Mouse (Mus musculus) CH12.LX (cell line): Measurements from ENCODE around the gene D1Ertd622e. TPM values are rescaled to one million over a fixed set of nuclear protein-coding genes. Genes with fewer than 3 reads are reported as not detected.
A peak's percentile ranks its signal among the peaks of the same experiment; 100 is the strongest.

ENCODE experiments used
- DNase-seq: peaks from one replicate; pipeline ENCODE4 v3.0.0-alpha.2; 2013; ENCODE audit errors: extremely low read depth
- H3K27ac ChIP-seq: 2 replicates; pipeline ENCODE4 v1.5.1; 2012; ENCODE audit warnings: low read depth, mild to moderate bottlenecking, control low read depth, moderate library complexity; ENCODE audit not compliant: insufficient read depth
- H3K27me3 ChIP-seq: replicated peaks from 2 replicates; pipeline ENCODE3; 2012; ENCODE audit warnings: inconsistent platforms
- H3K36me3 ChIP-seq, 2 experiments: replicated peaks in 1 of 2; 2 replicates each; pipeline versions ENCODE3 to v1.6.1; 2012; ENCODE audit warnings: inconsistent platforms in 1 of 2, low read length in 1 of 2, mild to moderate bottlenecking in 1 of 2, mixed read lengths in 1 of 2, moderate library complexity in 1 of 2; ENCODE audit not compliant: control insufficient read depth in 1 of 2, insufficient read depth in 1 of 2
- H3K4me1 ChIP-seq, 2 experiments: 2 replicates each; pipeline ENCODE4 v1.6.1; 2012; ENCODE audit warnings: inconsistent platforms in 1 of 2, moderate library complexity in 1 of 2; ENCODE audit not compliant: insufficient read depth in 2 of 2, control insufficient read depth in 1 of 2
- H3K4me2 ChIP-seq: 2 replicates; pipeline ENCODE4 v1.6.1; 2012; ENCODE audit warnings: low read depth, mild to moderate bottlenecking, control low read depth; ENCODE audit not compliant: poor library complexity, insufficient read depth, severe bottlenecking
- H3K4me3 ChIP-seq, 3 experiments: fragments of 150-350 bp in 1 of 3; sonication (generic) in 1 of 3; replicated peaks in 1 of 3; 2 replicates each; pipeline versions ENCODE3 to v1.5.1; 2011 to 2012; ENCODE audit warnings: low read depth in 2 of 3, low read length in 2 of 3, mild to moderate bottlenecking in 2 of 3, moderate library complexity in 2 of 3, control low read depth in 1 of 3, improper control_type of control experiment in 1 of 3, inconsistent platforms in 1 of 3, mixed read lengths in 1 of 3; ENCODE audit not compliant: poor library complexity in 1 of 3
- H3K79me2 ChIP-seq: replicated peaks from 2 replicates; pipeline ENCODE4 v1.6.1; 2012; ENCODE audit warnings: mild to moderate bottlenecking, moderate library complexity; ENCODE audit not compliant: control insufficient read depth, poor library complexity, insufficient read depth, severe bottlenecking; ENCODE audit errors: extremely low read depth
- H3K9ac ChIP-seq: 2 replicates; pipeline ENCODE4 v1.6.1; 2012; ENCODE audit warnings: low read depth, mild to moderate bottlenecking, control low read depth, moderate library complexity; ENCODE audit not compliant: insufficient read depth
- H3K9me3 ChIP-seq: replicated peaks from 2 replicates; pipeline ENCODE3; 2012; ENCODE audit warnings: low read length, inconsistent platforms, mixed read lengths
- BHLHE40 ChIP-seq: IDR thresholded peaks from 2 replicates; pipeline ENCODE4 v1.6.1; 2011; ENCODE audit warnings: mild to moderate bottlenecking, low read depth, low read length, improper control_type of control experiment
- CTCF ChIP-seq, 2 experiments: IDR thresholded peaks in 1 of 2; conservative IDR thresholded peaks in 1 of 2; 2 replicates each; pipeline ENCODE4 v1.5.1; 2011 to 2012; ENCODE audit warnings: low read depth in 2 of 2, low read length in 2 of 2, improper control_type of control experiment in 1 of 2, inconsistent platforms in 1 of 2, mild to moderate bottlenecking in 1 of 2, moderate library complexity in 1 of 2
- E2F4 ChIP-seq: IDR thresholded peaks from 2 replicates; pipeline ENCODE4 v1.6.1; 2011; ENCODE audit warnings: low read depth, low read length, improper control_type of control experiment; ENCODE audit not compliant: insufficient replicate concordance
- ELF1 ChIP-seq: IDR thresholded peaks from 2 replicates; pipeline ENCODE4 v1.6.1; 2014; ENCODE audit warnings: low read depth, mild to moderate bottlenecking, inconsistent platforms, low read length, improper control_type of control experiment
- EP300 ChIP-seq: IDR thresholded peaks from 2 replicates; pipeline ENCODE4 v1.6.1; 2011; ENCODE audit warnings: low read length, improper control_type of control experiment
- ETS1 ChIP-seq: conservative IDR thresholded peaks from 2 replicates; pipeline ENCODE4 v1.6.1; 2012; ENCODE audit warnings: low read depth, mild to moderate bottlenecking, inconsistent platforms, low read length, improper control_type of control experiment, moderate library complexity
- GABPA ChIP-seq: IDR thresholded peaks from 2 replicates; pipeline ENCODE4 v1.6.1; 2012; ENCODE audit warnings: low read depth, low read length, improper control_type of control experiment, inconsistent platforms; ENCODE audit not compliant: insufficient replicate concordance
- HCFC1 ChIP-seq: IDR thresholded peaks from 2 replicates; pipeline ENCODE4 v1.6.1; 2012; ENCODE audit warnings: low read depth, mild to moderate bottlenecking, inconsistent platforms, low read length, improper control_type of control experiment
- IRF4 ChIP-seq: IDR thresholded peaks from 2 replicates; pipeline ENCODE4 v1.6.1; 2014; ENCODE audit warnings: low read depth, mild to moderate bottlenecking, inconsistent platforms, low read length, improper control_type of control experiment
- MAFK ChIP-seq: IDR thresholded peaks from 2 replicates; pipeline ENCODE4 v1.6.1; 2011; ENCODE audit warnings: low read length, improper control_type of control experiment; ENCODE audit not compliant: insufficient replicate concordance
- MAX ChIP-seq: IDR thresholded peaks from 2 replicates; pipeline ENCODE4 v1.6.1; 2011; ENCODE audit warnings: low read length, improper control_type of control experiment
- MAZ ChIP-seq: IDR thresholded peaks from 2 replicates; pipeline ENCODE4 v1.6.1; 2012; ENCODE audit warnings: low read depth, mild to moderate bottlenecking, inconsistent platforms, low read length, improper control_type of control experiment, moderate library complexity
- NELFE ChIP-seq: IDR thresholded peaks from 2 replicates; pipeline ENCODE4 v1.6.1; 2011; ENCODE audit warnings: low read depth, low read length, improper control_type of control experiment
- POLR2A ChIP-seq: IDR thresholded peaks from 2 replicates; pipeline ENCODE4 v1.6.1; 2011; ENCODE audit warnings: low read depth, mild to moderate bottlenecking, improper control_type of control experiment, low read length
- POLR2AphosphoS2 ChIP-seq: IDR thresholded peaks from 2 replicates; pipeline ENCODE4 v1.6.1; 2011; ENCODE audit warnings: low read depth, low read length, improper control_type of control experiment
- RAD21 ChIP-seq: IDR thresholded peaks from 2 replicates; pipeline ENCODE4 v1.6.1; 2011; ENCODE audit warnings: low read depth, mild to moderate bottlenecking, low read length, improper control_type of control experiment, moderate library complexity
- SMC3 ChIP-seq: IDR thresholded peaks from 2 replicates; pipeline ENCODE4 v1.6.1; 2011; ENCODE audit warnings: low read depth, low read length, improper control_type of control experiment
- TBP ChIP-seq: conservative IDR thresholded peaks from 2 replicates; pipeline ENCODE4 v1.6.1; 2011; ENCODE audit warnings: low read depth, low read length, improper control_type of control experiment
- UBTF ChIP-seq: IDR thresholded peaks from 2 replicates; pipeline ENCODE4 v1.6.1; 2012; ENCODE audit warnings: low read depth, mild to moderate bottlenecking, inconsistent platforms, low read length, improper control_type of control experiment, moderate library complexity
- USF1 ChIP-seq: IDR thresholded peaks from 2 replicates; pipeline ENCODE4 v1.6.1; 2014; ENCODE audit warnings: low read depth, mild to moderate bottlenecking, inconsistent platforms, low read length, improper control_type of control experiment
- ZC3H11A ChIP-seq: IDR thresholded peaks from 2 replicates; pipeline ENCODE4 v1.6.1; 2012; ENCODE audit warnings: low read depth, mild to moderate bottlenecking, inconsistent platforms, low read length, improper control_type of control experiment
- ZKSCAN1 ChIP-seq: IDR thresholded peaks from 2 replicates; pipeline ENCODE4 v1.6.1; 2012; ENCODE audit warnings: low read depth, inconsistent platforms, low read length, improper control_type of control experiment, borderline replicate concordance
- dilution Hi-C: fragments of 300-500 bp; cut with MboI; formaldehyde crosslinking; loops from 2 replicates; pipeline ENCODE4 v1.14.3; 2020; ENCODE audit warnings: low sequenced_read_pairs; ENCODE audit not compliant: extremely low pct_unique_long_range_greater_than_20kb, extremely low pct_ligation_motif_present
- in situ Hi-C: fragments of 300-500 bp; cut with MboI; formaldehyde crosslinking; loops from 3 replicates; pipeline ENCODE4 v1.14.3; 2019; ENCODE audit warnings: low sequenced_read_pairs, low pct_ligation_motif_present, low pct_unique_long_range_greater_than_20kb, mixed read lengths
- polyA plus RNA-seq: library from polyadenylated mRNA; unstranded; fragments of >175 nt; gene quantifications from 2 replicates; pipeline ENCODE4 v1.2.1, GENCODE M21; 2012; ENCODE audit warnings: low read depth; ENCODE audit not compliant: insufficient read length
- total RNA-seq, 2 experiments: library from RNA; depleted of rRNA; stranded (reverse); fragments of 300-350 nt in 1 of 2; fragments of >200 nt in 1 of 2; gene quantifications; 2 replicates each; pipeline ENCODE4 v1.2.3; 2012 to 2014

D1Ertd622e gene
- total and polyA plus RNA-seq, 3 experiments, result 9.0 to 27.3 (median 22.1) TPM

GRCm38 (mm10) chr1:97693825-97694224 is 32.0 kb upstream of the D1Ertd622e start:
- no peak overlapping the region for H3K27ac ChIP-seq
- H3K79me2 ChIP-seq, result no peaks in the 10 kb centered on the region
- no peaks in the 10 kb centered on the region for H3K9me3 ChIP-seq
- DNase-seq, result no peak
- no peak for TF ChIP-seq POLR2AphosphoS2
- TF ChIP-seq POLR2A, result no peak
- TF ChIP-seq CTCF (conservative IDR thresholded peaks at IDR 0.05 in 1 of 2, IDR thresholded peaks at IDR 0.05 in 1 of 2; ENCODE audit: low read depth in 2 of 2, low read length in 2 of 2), result no peak
- no peak for TF ChIP-seq IRF4
- TF ChIP-seq E2F4, result no peak
- TF ChIP-seq RAD21, result no peak
- no peak for TF ChIP-seq HCFC1
- TF ChIP-seq TBP, result no peak
- no peak for TF ChIP-seq UBTF
- TF ChIP-seq USF1, result no peak
- TF ChIP-seq BHLHE40, result no peak
- no peak for TF ChIP-seq EP300
- TF ChIP-seq GABPA, result no peak
- TF ChIP-seq ELF1, result no peak
- H3K27me3 ChIP-seq, result no peaks in the 10 kb centered on the region
- peaks cover 2 to 4% of the 10 kb centered on the region in 2 experiments; a peak in 2 of 4 replicates for H3K4me1 ChIP-seq
- no peak overlapping the region for H3K4me3 ChIP-seq
- in situ Hi-C loops, result loop anchor here (25.0 kb wide), 1 partner anchor 657 kb away; no protein-coding TSS in a partner anchor
- H3K4me2 ChIP-seq, result no peak overlapping the region
- dilution Hi-C loops, result no loop called here
- H3K36me3 ChIP-seq, result no peaks in the 10 kb centered on the region
- H3K9ac ChIP-seq, result no peak overlapping the region

GRCm38 (mm10) chr1:97688756-97689155 is 26.9 kb upstream of the D1Ertd622e start:
- Histone ChIP-seq H3K9me3 (no peaks in the 10 kb centered on the region), H3K4me3 (no peak overlapping the region), H3K4me1 (peaks cover 0 to 2% of the 10 kb centered on the region in 2 experiments; a peak in 1 of 4 replicates), H3K36me3 (no peaks in the 10 kb centered on the region), H3K27me3 (no peaks in the 10 kb centered on the region), H3K79me2 (no peaks in the 10 kb centered on the region), H3K4me2 (no peak overlapping the region), H3K9ac (no peak overlapping the region), H3K27ac (no peak overlapping the region)
- dilution Hi-C loops (no loop called here), in situ Hi-C loops (loop anchor here (25.0 kb wide), 1 partner anchor 651 kb away; no protein-coding TSS in a partner anchor)
- no peak for TF ChIP-seq NELFE
- no peak for TF ChIP-seq TBP
- peak; percentile 80 to 87 for TF ChIP-seq CTCF (conservative IDR thresholded peaks at IDR 0.05 in 1 of 2, IDR thresholded peaks at IDR 0.05 in 1 of 2; ENCODE audit: low read depth in 2 of 2, low read length in 2 of 2)
- TF ChIP-seq MAX, result no peak
- peak; percentile 44 for TF ChIP-seq ZC3H11A
- no peak for TF ChIP-seq MAZ
- TF ChIP-seq RAD21, result peak; percentile 80
- TF ChIP-seq BHLHE40, result no peak
- TF ChIP-seq EP300, result no peak
- TF ChIP-seq UBTF, result no peak
- peak; percentile 90 for TF ChIP-seq SMC3
- no peak for TF ChIP-seq ZKSCAN1
- no peak for TF ChIP-seq MAFK
- no peak for TF ChIP-seq ETS1
- peak; percentile 61 for DNase-seq
